Mouse (Mus musculus): ENCODE data around the gene Tmem107. TPM values are rescaled to one million over a fixed set of nuclear protein-coding genes. Genes with fewer than 3 reads are reported as not detected.

Tmem107 gene
- polyA plus RNA-seq, 1 experiment, result 9.8 TPM

- Histone ChIP-seq H3K4me1 (ENCODE audit: control insufficient read depth, insufficient read depth, low read length) (peaks cover 25% of the 10 kb centered on the region), H3K27ac (ENCODE audit: insufficient read depth, low read depth, low read length) (peak overlapping the region; percentile 86), H3K4me3 (ENCODE audit: insufficient read depth, low read length) (peak overlapping the region; percentile 21)
- TF ChIP-seq POLR2A (IDR thresholded peaks at IDR 0.05; ENCODE audit: borderline replicate concordance, low read depth, low read length) (peak; percentile 95), CTCF (IDR thresholded peaks at IDR 0.05; ENCODE audit: low read depth, low read length) (no peak)
Measured at GRCm38 (mm10) chr11:69073065-69073888, 2.7 kb downstream of the Tmem107 start.

- no peak overlapping the region for H3K4me3 ChIP-seq (ENCODE audit: insufficient read depth, low read length)
- no peak for TF ChIP-seq CTCF (IDR thresholded peaks at IDR 0.05; ENCODE audit: low read depth, low read length)
- TF ChIP-seq POLR2A (IDR thresholded peaks at IDR 0.05; ENCODE audit: borderline replicate concordance, low read depth, low read length), result no peak
- peaks cover 31% of the 10 kb centered on the region for H3K4me1 ChIP-seq (ENCODE audit: control insufficient read depth, insufficient read depth, low read length)
- 0 out of 2 replicates have a peak overlapping the region, but pooled peaks have one; percentile 1 for H3K27ac ChIP-seq (ENCODE audit: insufficient read depth, low read depth, low read length)
Measured at GRCm38 (mm10) chr11:69073951-69074775, 3.6 kb downstream of the Tmem107 start.

- H3K4me3 ChIP-seq (ENCODE audit: insufficient read depth, low read length), result no peak overlapping the region
- no peak for TF ChIP-seq POLR2A (IDR thresholded peaks at IDR 0.05; ENCODE audit: borderline replicate concordance, low read depth, low read length)
- no peak for TF ChIP-seq CTCF (IDR thresholded peaks at IDR 0.05; ENCODE audit: low read depth, low read length)
- H3K27ac ChIP-seq (ENCODE audit: insufficient read depth, low read depth, low read length), result no peak overlapping the region
- peaks cover 34% of the 10 kb centered on the region for H3K4me1 ChIP-seq (ENCODE audit: control insufficient read depth, insufficient read depth, low read length)
Measured at GRCm38 (mm10) chr11:69074776-69075069, 4.1 kb downstream of the Tmem107 start.

GRCm38 (mm10) chr11:69075764-69076479 lies 5.3 kb downstream of the Tmem107 start:
- Histone ChIP-seq H3K4me3 (ENCODE audit: insufficient read depth, low read length) (no peak overlapping the region), H3K27ac (ENCODE audit: insufficient read depth, low read depth, low read length) (no peak overlapping the region), H3K4me1 (ENCODE audit: control insufficient read depth, insufficient read depth, low read length) (peaks cover 36% of the 10 kb centered on the region)
- TF ChIP-seq CTCF (IDR thresholded peaks at IDR 0.05; ENCODE audit: low read depth, low read length) (no peak), POLR2A (IDR thresholded peaks at IDR 0.05; ENCODE audit: borderline replicate concordance, low read depth, low read length) (no peak)

- TF ChIP-seq POLR2A (IDR thresholded peaks at IDR 0.05; ENCODE audit: borderline replicate concordance, low read depth, low read length), result no peak
- no peak for TF ChIP-seq CTCF (IDR thresholded peaks at IDR 0.05; ENCODE audit: low read depth, low read length)
- H3K4me1 ChIP-seq (ENCODE audit: control insufficient read depth, insufficient read depth, low read length), result peaks cover 31% of the 10 kb centered on the region
Measured at GRCm38 (mm10) chr11:69076572-69076971, 6.0 kb downstream of the Tmem107 start.

GRCm38 (mm10) chr11:69077316-69077715 lies 6.7 kb downstream of the Tmem107 start:
- no peak overlapping the region for H3K27ac ChIP-seq (ENCODE audit: insufficient read depth, low read depth, low read length)
- TF ChIP-seq POLR2A (IDR thresholded peaks at IDR 0.05; ENCODE audit: borderline replicate concordance, low read depth, low read length) (no peak), CTCF (IDR thresholded peaks at IDR 0.05; ENCODE audit: low read depth, low read length) (no peak)
- H3K4me1 ChIP-seq (ENCODE audit: control insufficient read depth, insufficient read depth, low read length), result peaks cover 27% of the 10 kb centered on the region
- H3K4me3 ChIP-seq (ENCODE audit: insufficient read depth, low read length), result no peak overlapping the region

More at GRCm38 (mm10) chr11:69076572-69076971, 6.0 kb downstream of the Tmem107 start:
- Histone ChIP-seq H3K4me3 (ENCODE audit: insufficient read depth, low read length) (no peak overlapping the region), H3K27ac (ENCODE audit: insufficient read depth, low read depth, low read length) (no peak overlapping the region)

- TF ChIP-seq CTCF (IDR thresholded peaks at IDR 0.05; ENCODE audit: low read depth, low read length) (no peak), POLR2A (IDR thresholded peaks at IDR 0.05; ENCODE audit: borderline replicate concordance, low read depth, low read length) (no peak)
Measured at GRCm38 (mm10) chr11:69078041-69078440, 7.4 kb downstream of the Tmem107 start.

GRCm38 (mm10) chr11:69078805-69079438 lies 8.3 kb downstream of the Tmem107 start:
- H3K27ac ChIP-seq (ENCODE audit: insufficient read depth, low read depth, low read length), result peak overlapping the region; percentile 57
- no peak overlapping the region for H3K4me3 ChIP-seq (ENCODE audit: insufficient read depth, low read length)
- no peak for TF ChIP-seq POLR2A (IDR thresholded peaks at IDR 0.05; ENCODE audit: borderline replicate concordance, low read depth, low read length)
- no peak for TF ChIP-seq CTCF (IDR thresholded peaks at IDR 0.05; ENCODE audit: low read depth, low read length)
- H3K4me1 ChIP-seq (ENCODE audit: control insufficient read depth, insufficient read depth, low read length), result peaks cover 26% of the 10 kb centered on the region

More at GRCm38 (mm10) chr11:69078041-69078440, 7.4 kb downstream of the Tmem107 start:
- Histone ChIP-seq H3K4me1 (ENCODE audit: control insufficient read depth, insufficient read depth, low read length) (peaks cover 26% of the 10 kb centered on the region), H3K27ac (ENCODE audit: insufficient read depth, low read depth, low read length) (no peak overlapping the region), H3K4me3 (ENCODE audit: insufficient read depth, low read length) (no peak overlapping the region)
